Mouse (Mus musculus): ENCODE results near the gene Scn2b. TPM values are rescaled to one million over a fixed set of nuclear protein-coding genes. Genes with fewer than 3 reads are reported as not detected.
A peak's percentile ranks its signal among the peaks of the same experiment; 100 is the strongest.

The Scn2b gene
- polyA plus RNA-seq, 1 experiment from 2014 or later: 7.6 TPM

GRCm38 (mm10) chr9:45121769-45122168, 4.2 kb downstream of the Scn2b start:
- Histone ChIP-seq H3K36me3 (peaks cover 16% of the 10 kb centered on the region), H3K4me2 (peak overlapping the region; percentile 47), H3K27ac (no peak overlapping the region), H3K9me3 (no peaks in the 10 kb centered on the region), H3K4me1 (replicated peaks) (peaks cover 38% of the 10 kb centered on the region), H3K27me3 (0 out of 2 replicates have a peak, but pooled peaks cover 6% of the 10 kb centered on the region), H3K9ac (peak overlapping the region; percentile 60), H3K4me3 (peak overlapping the region; percentile 20)
- 0 out of 2 replicates have a peak, but pooled peaks have one; percentile 58 for ATAC-seq (ENCODE audit: low FRiP score)
- 4% methylated on average over 10 of the region's 10 CpGs for WGBS

- Histone ChIP-seq H3K4me2 (peak overlapping the region; percentile 47), H3K27ac (no peak overlapping the region), H3K4me3 (peak overlapping the region; percentile 20), H3K9me3 (no peaks in the 10 kb centered on the region), H3K9ac (peak overlapping the region; percentile 60), H3K36me3 (peaks cover 17% of the 10 kb centered on the region), H3K4me1 (replicated peaks) (peaks cover 38% of the 10 kb centered on the region), H3K27me3 (0 out of 2 replicates have a peak, but pooled peaks cover under 1% of the 10 kb centered on the region)
- ATAC-seq (ENCODE audit: low FRiP score): peak; percentile 34; the same call in 1 of the 2 replicates
- 30% methylated on average over 9 of the region's 9 CpGs for WGBS
Observed at GRCm38 (mm10) chr9:45122209-45122761, 4.7 kb downstream of the Scn2b start.

GRCm38 (mm10) chr9:45125211-45125610, 7.6 kb downstream of the Scn2b start:
- 93% methylated on average over 14 of the region's 14 CpGs for WGBS
- Histone ChIP-seq H3K4me2 (no peak overlapping the region), H3K9ac (no peak overlapping the region), H3K4me3 (no peak overlapping the region), H3K36me3 (peaks cover 17% of the 10 kb centered on the region), H3K27ac (no peak overlapping the region), H3K27me3 (0 out of 2 replicates have a peak, but pooled peaks cover 4% of the 10 kb centered on the region), H3K9me3 (no peaks in the 10 kb centered on the region), H3K4me1 (replicated peaks) (peaks cover 20% of the 10 kb centered on the region)
- ATAC-seq (ENCODE audit: low FRiP score): no peak

GRCm38 (mm10) chr9:45126941-45127340, 9.4 kb downstream of the Scn2b start:
- Histone ChIP-seq H3K27ac (no peak overlapping the region), H3K9me3 (no peaks in the 10 kb centered on the region), H3K4me3 (no peak overlapping the region), H3K9ac (no peak overlapping the region), H3K36me3 (peaks cover 17% of the 10 kb centered on the region), H3K4me2 (no peak overlapping the region), H3K4me1 (replicated peaks) (peaks cover 9% of the 10 kb centered on the region), H3K27me3 (peaks cover 13% of the 10 kb centered on the region; the same call in 1 of the 2 replicates)
- 65% methylated on average over 7 of the region's 7 CpGs for WGBS
- no peak for ATAC-seq (ENCODE audit: low FRiP score)

GRCm38 (mm10) chr9:45130119-45130518, 12.5 kb downstream of the Scn2b start:
- H3K9ac ChIP-seq: no peak overlapping the region
- peaks cover 17% of the 10 kb centered on the region for H3K36me3 ChIP-seq
- no peak for ATAC-seq (ENCODE audit: low FRiP score)
- no peak overlapping the region for H3K27ac ChIP-seq
- H3K27me3 ChIP-seq: peaks cover 39% of the 10 kb centered on the region
- H3K4me2 ChIP-seq: no peak overlapping the region
- no peaks in the 10 kb centered on the region for H3K9me3 ChIP-seq
- no peak overlapping the region for H3K4me3 ChIP-seq
- no peaks in the 10 kb centered on the region for H3K4me1 ChIP-seq (replicated peaks)
- 78% methylated on average over 3 of the region's 3 CpGs for WGBS

GRCm38 (mm10) chr9:45133484-45134310, 16.1 kb downstream of the Scn2b start:
- WGBS: 21% methylated on average over 5 of the region's 5 CpGs
- H3K4me1 ChIP-seq (replicated peaks): peaks cover 10% of the 10 kb centered on the region
- H3K27me3 ChIP-seq: peaks cover 74% of the 10 kb centered on the region
- H3K36me3 ChIP-seq: no peaks in the 10 kb centered on the region
- H3K4me2 ChIP-seq: no peak overlapping the region
- no peak overlapping the region for H3K27ac ChIP-seq
- no peak overlapping the region for H3K4me3 ChIP-seq
- no peak for ATAC-seq (ENCODE audit: low FRiP score)
- H3K9me3 ChIP-seq: no peaks in the 10 kb centered on the region
- peak overlapping the region; percentile 13; the same call in 1 of the 2 replicates for H3K9ac ChIP-seq

- Histone ChIP-seq H3K27ac (no peak overlapping the region), H3K9me3 (no peaks in the 10 kb centered on the region), H3K36me3 (no peaks in the 10 kb centered on the region), H3K9ac (0 out of 2 replicates have a peak overlapping the region, but pooled peaks have one; percentile 13), H3K4me3 (no peak overlapping the region), H3K4me1 (replicated peaks) (peaks cover 22% of the 10 kb centered on the region), H3K27me3 (peaks cover 94% of the 10 kb centered on the region), H3K4me2 (no peak overlapping the region)
- ATAC-seq (ENCODE audit: low FRiP score): no peak
- WGBS: 9% methylated on average over 7 of the region's 7 CpGs
Observed at GRCm38 (mm10) chr9:45136442-45137169, 19.0 kb downstream of the Scn2b start.

- Histone ChIP-seq H3K27me3 (peaks cover 100% of the 10 kb centered on the region), H3K4me1 (replicated peaks) (peaks cover 22% of the 10 kb centered on the region), H3K36me3 (no peaks in the 10 kb centered on the region), H3K9me3 (no peaks in the 10 kb centered on the region), H3K27ac (no peak within 1 kb of the TSS), H3K4me3 (peak within 1 kb of the TSS; percentile 52), H3K9ac (peak within 1 kb of the TSS; percentile 71), H3K4me2 (peak within 1 kb of the TSS; percentile 90)
- WGBS: under 1% methylated on average over 76 of the region's 76 CpGs
- peak; percentile 57; the same call in 1 of the 2 replicates for ATAC-seq (ENCODE audit: low FRiP score)
Observed at GRCm38 (mm10) chr9:45138191-45139032, 20.8 kb downstream of the Scn2b start, which contains the start of gene Scn4b. Gene Scn4b (plus strand): TSS chr9:45138395.

- Histone ChIP-seq H3K9me3 (no peaks in the 10 kb centered on the region), H3K9ac (peak overlapping the region; percentile 71), H3K36me3 (no peaks in the 10 kb centered on the region), H3K4me3 (peak overlapping the region; percentile 52), H3K27ac (no peak overlapping the region), H3K27me3 (peaks cover 100% of the 10 kb centered on the region), H3K4me2 (peak overlapping the region; percentile 90), H3K4me1 (replicated peaks) (peaks cover 22% of the 10 kb centered on the region)
- WGBS: 6% methylated on average over 7 of the region's 7 CpGs
- ATAC-seq (ENCODE audit: low FRiP score): no peak
Observed at GRCm38 (mm10) chr9:45139082-45139481, 21.5 kb downstream of the Scn2b start.

- Histone ChIP-seq H3K36me3 (no peaks in the 10 kb centered on the region), H3K4me1 (replicated peaks) (peaks cover 28% of the 10 kb centered on the region), H3K27ac (no peak overlapping the region), H3K27me3 (peaks cover 100% of the 10 kb centered on the region), H3K4me3 (no peak overlapping the region), H3K4me2 (no peak overlapping the region), H3K9me3 (no peaks in the 10 kb centered on the region), H3K9ac (no peak overlapping the region)
- ATAC-seq (ENCODE audit: low FRiP score): no peak
- 58% methylated on average over 7 of the region's 7 CpGs for WGBS
Observed at GRCm38 (mm10) chr9:45140945-45141344, 23.4 kb downstream of the Scn2b start.

- no peak overlapping the region for H3K4me2 ChIP-seq
- no peaks in the 10 kb centered on the region for H3K36me3 ChIP-seq
- peaks cover 99% of the 10 kb centered on the region for H3K27me3 ChIP-seq
- H3K4me3 ChIP-seq: no peak overlapping the region
- no peaks in the 10 kb centered on the region for H3K9me3 ChIP-seq
- ATAC-seq (ENCODE audit: low FRiP score): no peak
- peaks cover 31% of the 10 kb centered on the region for H3K4me1 ChIP-seq (replicated peaks)
- no peak overlapping the region for H3K27ac ChIP-seq
- no peak overlapping the region for H3K9ac ChIP-seq
- whole genome bisulfite sequencing: 64% methylated on average over 3 of the region's 3 CpGs
Observed at GRCm38 (mm10) chr9:45142686-45143085, 25.1 kb downstream of the Scn2b start.

Data from hindbrain, embryonic 13.5 days (tissue).